Mouse (Mus musculus): ENCODE measurements around the gene Hsd11b2.

The Hsd11b2 gene

GRCm38 (mm10) chr8:105484392-105484791 lies 34.2 kb upstream of the Hsd11b2 start:
- DNase-seq, result peak; percentile 22 to 34

GRCm38 (mm10) chr8:105488082-105488481 lies 30.5 kb upstream of the Hsd11b2 start:
- DNase-seq, result no peak

- no peak for DNase-seq
Measured at GRCm38 (mm10) chr8:105489281-105489680, 29.3 kb upstream of the Hsd11b2 start.

GRCm38 (mm10) chr8:105493495-105493894 lies 25.1 kb upstream of the Hsd11b2 start:
- DNase-seq, result no peak

- DNase-seq, result no peak
Measured at GRCm38 (mm10) chr8:105494566-105494965, 24.0 kb upstream of the Hsd11b2 start.

GRCm38 (mm10) chr8:105495350-105496302 lies 22.9 kb upstream of the Hsd11b2 start:
- no peak for DNase-seq

- DNase-seq, result peak; percentile 83 to 84
Measured at GRCm38 (mm10) chr8:105496439-105497180, 21.9 kb upstream of the Hsd11b2 start, which contains the start of gene Zdhhc1. Zdhhc1 (minus strand) TSS chr8:105496902.

- DNase-seq, result no peak
Measured at GRCm38 (mm10) chr8:105499787-105500186, 18.8 kb upstream of the Hsd11b2 start.

- no peak for DNase-seq
Measured at GRCm38 (mm10) chr8:105504617-105505016, 13.9 kb upstream of the Hsd11b2 start.

GRCm38 (mm10) chr8:105506977-105507376 lies 11.6 kb upstream of the Hsd11b2 start:
- DNase-seq, result no peak

GRCm38 (mm10) chr8:105508758-105509157 lies 9.8 kb upstream of the Hsd11b2 start:
- no peak for DNase-seq

- DNase-seq, result no peak
Measured at GRCm38 (mm10) chr8:105509997-105510735, 8.4 kb upstream of the Hsd11b2 start.

- no peak for DNase-seq
Measured at GRCm38 (mm10) chr8:105514194-105514593, 4.4 kb upstream of the Hsd11b2 start.

- no peak for DNase-seq
Measured at GRCm38 (mm10) chr8:105514656-105515055, 3.9 kb upstream of the Hsd11b2 start.

- peak; percentile 60 to 66 for DNase-seq
Measured at GRCm38 (mm10) chr8:105516018-105516645, 2.4 kb upstream of the Hsd11b2 start.

GRCm38 (mm10) chr8:105517346-105517745 lies 1.2 kb upstream of the Hsd11b2 start:
- DNase-seq, result no peak

- DNase-seq, result no peak
Measured at GRCm38 (mm10) chr8:105519591-105519990, 1.0 kb downstream of the Hsd11b2 start.

GRCm38 (mm10) chr8:105520521-105520920 lies 2.0 kb downstream of the Hsd11b2 start:
- no peak for DNase-seq

GRCm38 (mm10) chr8:105521061-105521460 lies 2.5 kb downstream of the Hsd11b2 start:
- DNase-seq, result no peak

GRCm38 (mm10) chr8:105521995-105522769 lies 3.6 kb downstream of the Hsd11b2 start:
- no peak for DNase-seq

- no peak for DNase-seq
Measured at GRCm38 (mm10) chr8:105522890-105523289, 4.3 kb downstream of the Hsd11b2 start.

- DNase-seq, result no peak
Measured at GRCm38 (mm10) chr8:105527110-105527509, 8.6 kb downstream of the Hsd11b2 start.

Data from thymus, postnatal 36 days (tissue).